Mouse (Mus musculus): ENCODE data around the gene Mocs2.

DNA sequence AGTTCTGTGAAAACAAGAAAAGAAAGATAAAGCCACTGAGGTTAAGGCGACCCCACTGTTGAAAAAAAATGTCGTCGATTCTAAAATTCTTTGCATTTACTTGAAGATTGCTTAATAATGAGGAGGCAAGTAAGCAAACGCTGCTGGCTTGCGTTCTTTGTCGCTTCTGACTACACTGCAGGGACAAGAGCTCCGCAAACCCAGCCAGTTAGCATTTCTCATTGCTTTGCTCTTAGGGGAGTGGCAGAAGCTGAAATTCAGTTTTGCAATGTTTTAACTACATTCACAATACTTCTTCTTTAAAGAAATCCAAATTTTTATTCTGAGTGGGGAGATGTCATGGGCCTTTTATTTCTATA is 38.2 kb downstream of the Mocs2 start:
- TF ChIP-seq CTCF (conservative IDR thresholded peaks at IDR 0.05 in 1 of 2, IDR thresholded peaks at IDR 0.05 in 1 of 2; ENCODE audit: low read depth in 2 of 2, low read length in 2 of 2) (no peak), BHLHE40 (IDR thresholded peaks at IDR 0.05; ENCODE audit: low read depth, low read length) (no peak), POLR2A (IDR thresholded peaks at IDR 0.05; ENCODE audit: low read depth, low read length) (no peak), ZMIZ1 (IDR thresholded peaks at IDR 0.05; ENCODE audit: low read depth, low read length) (no peak), JUND (conservative IDR thresholded peaks at IDR 0.05; ENCODE audit: low read depth, low read length) (no peak), E2F4 (IDR thresholded peaks at IDR 0.05; ENCODE audit: insufficient replicate concordance, low read depth, low read length) (no peak), ZC3H11A (IDR thresholded peaks at IDR 0.05; ENCODE audit: low read depth, low read length) (no peak)

Measured in CH12.LX (cell line).